ENCODE assay signal across 12 mouse cellular contexts in the genomic region with DNA sequence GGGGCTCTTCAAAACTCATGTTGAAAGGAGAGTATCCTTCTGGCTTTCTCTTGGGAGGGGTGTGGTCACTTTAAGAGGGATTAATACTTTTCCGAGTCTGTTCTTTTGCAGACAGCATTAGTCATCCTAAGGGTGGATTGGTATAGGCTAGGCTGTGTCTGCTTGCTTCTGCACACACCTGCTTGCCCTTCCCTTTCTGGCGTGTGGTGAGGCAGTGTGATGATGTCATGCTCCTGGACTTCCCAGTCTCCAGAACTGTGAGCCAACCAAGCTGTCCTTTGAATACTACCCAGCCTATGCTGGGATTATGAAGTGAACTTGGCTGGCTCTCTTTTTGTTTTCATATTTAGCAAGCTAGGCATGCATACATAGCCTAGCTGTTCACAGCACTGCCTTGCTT. TPM values are rescaled to one million over a fixed set of nuclear protein-coding genes. Genes with fewer than 3 reads are reported as not detected.
A peak's percentile ranks its signal among the peaks of the same experiment; 100 is the strongest.
DNase-seq lines count a peak whose midpoint lies in the region; ATAC-seq and TF ChIP-seq lines count a peak whose summit lies in the region.
"Had no signal": no experiment of that assay in that cellular context is flagged by ENCODE, and none has a peak within 500 bp of the region (broad histone marks: within the 10 kb centered on the region; RNA-seq: fewer than 3 reads in every experiment).

No protein-coding gene starts in this region.

- no peak overlapping the region for H3K27ac ChIP-seq in heart, embryonic 14.5 days (replicated peaks in 1 of 2; ENCODE audit: control insufficient read depth in 1 of 2, insufficient read depth in 1 of 2, low read depth in 2 of 2, low read length in 2 of 2)
- no peak overlapping the region for H3K27ac ChIP-seq in heart, embryonic 12.5 days (ENCODE audit: poor library complexity, severe bottlenecking)
- H3K27ac ChIP-seq: liver, embryonic 13.5 days had no signal

- no peaks in the 10 kb centered on the region for H3K9me3 ChIP-seq in heart, embryonic 14.5 days (ENCODE audit: control insufficient read depth, low read length)
- H3K9me3 ChIP-seq in heart, embryonic 12.5 days (replicated peaks) = 0 out of 2 replicates have a peak, but pooled peaks cover 4% of the 10 kb centered on the region
- H3K9me3 ChIP-seq: liver, embryonic 13.5 days had no signal

- TF ChIP-seq POLR2A in lung, adult 2 months (IDR thresholded peaks at IDR 0.05; ENCODE audit: borderline replicate concordance, extremely low read depth, low read depth, low read length) = no peak

- peaks cover 9 to 10% of the 10 kb centered on the region in 2 experiments for H3K4me1 ChIP-seq in heart, embryonic 14.5 days (ENCODE audit: control insufficient read depth in 2 of 2, insufficient read depth in 2 of 2, low read length in 2 of 2)
- peaks cover 21% of the 10 kb centered on the region for H3K4me1 ChIP-seq in heart, embryonic 12.5 days (replicated peaks)
- H3K4me1 ChIP-seq in lung, adult 2 months (ENCODE audit: control insufficient read depth, insufficient read depth, low read length) = no peaks in the 10 kb centered on the region

- no peak overlapping the region for H3K4me2 ChIP-seq in heart, embryonic 14.5 days (ENCODE audit: low read length)
- H3K4me2 ChIP-seq in heart, embryonic 12.5 days = no peak overlapping the region
- H3K4me2 ChIP-seq: liver, embryonic 13.5 days had no signal

- peak; percentile 27 for DNase-seq in lung, postnatal 10 days
- no peak for DNase-seq in lung, adult 2 months
- no peak for DNase-seq in frontal cortex, adult 2 months (ENCODE audit: extremely low spot score in 1 of 2, low spot score in 1 of 2)
- no peak for DNase-seq in natural killer cell, adult 2 months (ENCODE audit: low spot score in 2 of 2)
- DNase-seq in right cerebral cortex, postnatal 25 days = no peak
- DNase-seq: kidney, postnatal 14 days; liver, embryonic 13.5 days; right cerebral cortex, postnatal 4 days had no signal

- no peak overlapping the region for H3K4me3 ChIP-seq in heart, embryonic 14.5 days (ENCODE audit: control insufficient read depth in 1 of 2, insufficient read depth in 1 of 2, low read depth in 1 of 2, low read length in 2 of 2)
- no peak overlapping the region for H3K4me3 ChIP-seq in heart, embryonic 12.5 days
- no peak overlapping the region for H3K4me3 ChIP-seq in lung, adult 2 months (replicated peaks; ENCODE audit: extremely low read depth, low read depth, low read length)
- H3K4me3 ChIP-seq: liver, embryonic 13.5 days had no signal

- no peak for TF ChIP-seq CTCF in lung, adult 2 months (IDR thresholded peaks at IDR 0.05; ENCODE audit: insufficient read depth, low read length)

- no peak overlapping the region for H3K9ac ChIP-seq in heart, embryonic 14.5 days (ENCODE audit: low read length)
- no peak overlapping the region for H3K9ac ChIP-seq in heart, embryonic 12.5 days
- H3K9ac ChIP-seq: liver, embryonic 13.5 days had no signal

- H3K27me3 ChIP-seq in heart, embryonic 14.5 days (ENCODE audit: control insufficient read depth, insufficient read depth, low read length) = no peaks in the 10 kb centered on the region
- H3K27me3 ChIP-seq in heart, embryonic 12.5 days (replicated peaks) = no peaks in the 10 kb centered on the region

- ATAC-seq in heart, embryonic 14.5 days (ENCODE audit: insufficient number of reproducible peaks, insufficient read depth, low FRiP score, low read depth) = 0 out of 2 replicates have a peak, but pooled peaks have one; percentile 48
- ATAC-seq in heart, embryonic 12.5 days (ENCODE audit: insufficient number of reproducible peaks, low FRiP score) = no peak
- ATAC-seq in common myeloid progenitor, adult 5-6 weeks (replicated peaks; ENCODE audit: low read depth, poor library complexity, severe bottlenecking) = peak; percentile 8; the same call in 1 of the 2 replicates
- ATAC-seq: midbrain, embryonic 16.5 days had no signal

- no peaks in the 10 kb centered on the region for H3K36me3 ChIP-seq in heart, embryonic 14.5 days (ENCODE audit: control insufficient read depth, insufficient read depth, low read length)
- H3K36me3 ChIP-seq in heart, embryonic 12.5 days = no peaks in the 10 kb centered on the region
- H3K36me3 ChIP-seq: liver, embryonic 13.5 days had no signal

- 21% methylated on average over 2 of the region's 2 CpGs for WGBS in heart, embryonic 14.5 days
- 17% methylated on average over 2 of the region's 2 CpGs for WGBS in heart, embryonic 12.5 days
- 31% methylated on average over 2 of the region's 2 CpGs for WGBS in lung, adult 2 months

RNA-seq across cellular contexts. Expression of a gene that starts 5.6 kb away (rescaled TPM):
- polyA plus RNA-seq in heart, embryonic 14.5 days (2014; fragmentation: Nextera tagmentation; extraction: Ambion mirVana) = 28.9 and 34.5 TPM in 2 replicates
- polyA plus RNA-seq in heart, embryonic 12.5 days (2016; fragmentation: Nextera tagmentation; extraction: Ambion mirVana) = 26.1 and 31.8 TPM in 2 replicates
- polyA plus RNA-seq in lung, adult 2 months (2012; rRNA removed) = 80.4 and 94.7 TPM in 2 replicates
- total RNA-seq in common myeloid progenitor, adult 5-6 weeks (2017) = 118 and 130 TPM in 2 replicates
- 133 TPM in 2 replicates for polyA plus RNA-seq in frontal cortex, adult 2 months (2012; rRNA removed)
